Mouse (Mus musculus): ENCODE data around the gene Iffo2. TPM values are rescaled to one million over a fixed set of nuclear protein-coding genes. Genes with fewer than 3 reads are reported as not detected.

Gene Iffo2
- polyA plus RNA-seq, 1 experiment: 0.09 TPM

- TF ChIP-seq GATA1 (IDR thresholded peaks at IDR 0.05; ENCODE audit: low read length): no peak
Observed at GRCm38 (mm10) chr4:139585713-139586112, 55.4 kb downstream of the Iffo2 start.

GRCm38 (mm10) chr4:139587370-139587769 is 57.0 kb downstream of the Iffo2 start:
- TF ChIP-seq GATA1 (IDR thresholded peaks at IDR 0.05; ENCODE audit: low read length): no peak

DNA sequence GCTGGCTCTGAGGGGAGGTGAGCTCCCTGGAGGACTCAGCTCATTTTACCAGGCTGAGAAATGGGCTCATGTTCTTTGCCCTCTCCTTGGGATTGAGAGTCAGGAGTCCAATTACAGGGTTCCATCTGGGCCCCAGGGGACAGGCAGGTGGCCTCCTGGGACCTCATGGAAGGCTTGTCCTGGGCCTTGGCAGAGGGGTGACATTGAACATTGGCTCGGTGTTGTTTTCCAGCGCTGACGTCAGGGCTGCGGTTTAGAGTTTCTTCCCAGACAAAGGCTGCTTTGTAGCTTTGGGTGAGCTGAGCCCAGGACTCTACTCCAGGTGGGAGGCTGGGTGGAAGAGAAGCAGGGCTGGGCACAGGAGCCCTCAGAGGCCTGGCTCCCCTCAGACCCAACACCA is 57.4 kb downstream of the Iffo2 start:
- TF ChIP-seq GATA1 (IDR thresholded peaks at IDR 0.05; ENCODE audit: low read length): no peak

- TF ChIP-seq GATA1 (IDR thresholded peaks at IDR 0.05; ENCODE audit: low read length): no peak
Observed at GRCm38 (mm10) chr4:139589351-139590027, 59.1 kb downstream of the Iffo2 start.

DNA sequence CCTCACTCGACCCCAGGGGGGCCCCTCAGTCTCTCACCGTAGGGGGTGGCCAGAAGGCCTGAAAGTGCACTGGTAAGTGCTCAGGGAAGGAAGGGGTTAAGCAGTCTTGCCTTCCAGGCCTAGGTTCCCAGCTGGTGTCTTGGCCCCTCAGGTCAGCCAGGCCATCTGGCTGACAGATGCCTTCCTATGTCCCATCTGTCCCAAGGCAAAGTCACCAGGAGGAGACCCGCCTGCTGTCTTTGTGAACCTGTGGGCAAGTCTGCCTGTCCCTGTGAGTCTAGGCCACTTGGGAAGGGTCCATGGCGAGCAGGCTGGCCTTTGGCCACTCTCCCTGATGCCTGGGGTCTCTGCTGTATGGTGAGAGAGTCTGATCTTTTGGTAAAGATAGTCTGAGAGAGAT is 60.1 kb downstream of the Iffo2 start:
- no peak for TF ChIP-seq GATA1 (IDR thresholded peaks at IDR 0.05; ENCODE audit: low read length)

DNA sequence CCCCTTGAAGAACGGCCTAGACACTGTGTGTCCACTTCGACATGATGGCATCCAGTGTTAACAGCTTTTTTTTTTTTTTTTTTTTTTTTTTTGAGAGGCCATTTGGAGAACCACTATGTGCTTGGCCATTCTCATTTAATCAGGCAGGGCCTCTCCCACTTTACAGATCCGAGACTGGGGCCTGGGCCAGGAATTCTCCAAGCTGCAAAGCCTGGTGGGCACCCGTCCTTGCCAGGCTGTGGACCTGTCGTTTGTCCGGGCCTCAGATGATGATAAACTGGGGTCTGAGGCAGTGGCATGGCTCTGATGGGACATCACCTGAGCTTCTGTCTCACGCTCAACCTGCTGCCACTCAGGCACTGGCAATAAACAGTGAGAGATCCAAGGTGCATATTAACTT is 62.5 kb downstream of the Iffo2 start:
- no peak for TF ChIP-seq GATA1 (IDR thresholded peaks at IDR 0.05; ENCODE audit: low read length)

DNA sequence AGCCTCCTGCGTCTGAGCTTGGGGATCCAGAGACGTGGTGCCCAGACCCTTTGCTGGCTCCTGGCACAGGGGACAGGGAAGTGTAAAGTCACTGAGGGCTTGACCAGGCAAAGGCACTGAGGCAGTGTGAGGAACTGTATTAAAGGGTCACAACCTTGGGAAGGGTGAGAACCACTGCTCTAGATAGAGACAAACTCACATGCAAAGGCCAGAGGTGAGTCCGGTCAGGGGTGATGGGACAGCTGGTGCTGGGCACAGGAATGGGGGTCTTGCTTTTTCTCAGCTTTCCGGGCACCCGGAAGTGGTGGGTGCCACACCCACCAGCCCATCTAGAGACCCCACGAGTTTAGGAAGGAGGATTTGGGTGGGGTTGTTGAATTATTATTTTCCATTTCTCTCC is 63.0 kb downstream of the Iffo2 start:
- TF ChIP-seq GATA1 (IDR thresholded peaks at IDR 0.05; ENCODE audit: low read length): no peak

GRCm38 (mm10) chr4:139594062-139594461 is 63.7 kb downstream of the Iffo2 start:
- TF ChIP-seq GATA1 (IDR thresholded peaks at IDR 0.05; ENCODE audit: low read length): no peak

- TF ChIP-seq GATA1 (IDR thresholded peaks at IDR 0.05; ENCODE audit: low read length): no peak
Observed at GRCm38 (mm10) chr4:139596715-139597114, 66.4 kb downstream of the Iffo2 start.

DNA sequence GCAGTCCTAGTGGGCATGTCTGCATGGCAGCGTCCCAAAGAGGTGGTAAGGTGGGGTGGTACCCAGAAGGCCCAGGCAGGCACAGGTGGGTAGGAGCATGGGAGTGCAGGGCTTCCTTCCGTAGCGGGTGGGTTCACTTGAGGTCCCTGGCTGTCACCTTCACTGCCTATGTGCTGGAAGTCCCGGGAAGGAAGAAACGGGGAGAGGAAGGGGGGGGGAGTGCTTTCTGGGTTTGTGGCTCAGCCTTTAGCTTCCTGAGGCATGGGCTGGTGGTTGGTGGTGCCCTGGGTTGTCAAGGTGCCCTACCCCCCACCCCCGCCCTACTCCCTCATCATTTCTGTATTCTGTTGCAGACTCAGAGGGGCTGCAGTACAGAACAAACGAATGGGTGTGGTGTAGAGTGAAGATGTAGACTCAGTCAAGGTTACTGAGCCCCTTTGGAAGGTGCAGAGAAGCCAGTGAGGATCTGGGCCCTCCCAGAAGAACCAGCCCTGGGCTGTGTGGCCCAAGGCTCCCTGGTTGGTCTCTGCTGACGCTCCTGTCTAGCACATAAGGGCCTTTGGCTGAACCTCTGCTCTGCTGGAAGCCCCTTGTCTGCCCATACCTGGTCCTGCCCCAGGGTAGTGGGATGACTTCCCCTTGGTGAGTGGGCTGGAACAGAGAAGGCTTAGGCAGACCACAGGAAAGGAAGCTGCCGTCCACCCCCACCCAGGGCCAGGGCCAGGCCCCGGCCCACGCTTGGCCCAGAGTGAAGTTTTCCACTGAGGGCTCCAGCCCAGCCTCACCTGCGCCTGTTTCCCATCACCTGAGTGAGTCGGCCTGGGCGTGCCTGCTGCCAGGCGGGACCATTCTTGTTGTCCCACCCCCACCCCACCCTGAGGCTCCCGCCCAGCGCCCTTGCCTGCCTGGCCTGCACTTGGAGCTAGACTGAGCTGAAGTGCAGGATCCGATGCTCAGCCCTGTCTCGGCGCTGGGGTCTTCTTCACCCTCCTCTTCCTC is 67.2 kb downstream of the Iffo2 start:
- TF ChIP-seq GATA1 (IDR thresholded peaks at IDR 0.05; ENCODE audit: low read length): no peak

GRCm38 (mm10) chr4:139598356-139598755 is 68.0 kb downstream of the Iffo2 start:
- no peak for TF ChIP-seq GATA1 (IDR thresholded peaks at IDR 0.05; ENCODE audit: low read length)

DNA sequence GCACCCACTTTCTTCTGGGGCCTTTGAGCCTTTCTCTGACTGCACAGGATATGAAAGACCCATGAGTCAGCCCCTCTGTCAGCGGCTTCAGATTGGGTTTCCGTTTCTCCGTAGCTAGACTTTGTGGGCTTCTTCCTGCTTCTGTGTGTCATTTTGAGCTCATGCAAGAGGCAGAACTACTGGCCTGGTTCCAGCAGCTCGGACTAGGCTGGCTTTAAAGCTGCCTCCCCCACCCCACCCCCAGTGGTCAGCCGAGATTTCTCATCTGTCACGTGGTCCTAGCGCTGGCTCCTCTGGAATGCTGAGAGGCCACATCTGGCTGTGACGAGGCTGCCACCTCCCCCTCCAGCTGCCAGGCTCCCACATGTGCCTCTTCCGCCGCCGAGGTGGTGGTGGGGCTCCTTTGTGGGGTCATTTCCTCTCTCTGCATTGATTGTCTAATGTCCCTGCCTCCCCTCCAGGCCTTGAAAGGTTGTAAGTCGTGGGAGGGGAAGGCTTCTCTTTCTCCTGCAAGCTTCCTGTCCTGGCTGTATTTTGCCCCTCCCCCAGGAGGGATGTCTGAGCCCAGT is 68.7 kb downstream of the Iffo2 start:
- TF ChIP-seq GATA1 (IDR thresholded peaks at IDR 0.05; ENCODE audit: low read length): no peak

GRCm38 (mm10) chr4:139601519-139602356 is 71.4 kb downstream of the Iffo2 start:
- TF ChIP-seq GATA1 (IDR thresholded peaks at IDR 0.05; ENCODE audit: low read length): no peak

DNA sequence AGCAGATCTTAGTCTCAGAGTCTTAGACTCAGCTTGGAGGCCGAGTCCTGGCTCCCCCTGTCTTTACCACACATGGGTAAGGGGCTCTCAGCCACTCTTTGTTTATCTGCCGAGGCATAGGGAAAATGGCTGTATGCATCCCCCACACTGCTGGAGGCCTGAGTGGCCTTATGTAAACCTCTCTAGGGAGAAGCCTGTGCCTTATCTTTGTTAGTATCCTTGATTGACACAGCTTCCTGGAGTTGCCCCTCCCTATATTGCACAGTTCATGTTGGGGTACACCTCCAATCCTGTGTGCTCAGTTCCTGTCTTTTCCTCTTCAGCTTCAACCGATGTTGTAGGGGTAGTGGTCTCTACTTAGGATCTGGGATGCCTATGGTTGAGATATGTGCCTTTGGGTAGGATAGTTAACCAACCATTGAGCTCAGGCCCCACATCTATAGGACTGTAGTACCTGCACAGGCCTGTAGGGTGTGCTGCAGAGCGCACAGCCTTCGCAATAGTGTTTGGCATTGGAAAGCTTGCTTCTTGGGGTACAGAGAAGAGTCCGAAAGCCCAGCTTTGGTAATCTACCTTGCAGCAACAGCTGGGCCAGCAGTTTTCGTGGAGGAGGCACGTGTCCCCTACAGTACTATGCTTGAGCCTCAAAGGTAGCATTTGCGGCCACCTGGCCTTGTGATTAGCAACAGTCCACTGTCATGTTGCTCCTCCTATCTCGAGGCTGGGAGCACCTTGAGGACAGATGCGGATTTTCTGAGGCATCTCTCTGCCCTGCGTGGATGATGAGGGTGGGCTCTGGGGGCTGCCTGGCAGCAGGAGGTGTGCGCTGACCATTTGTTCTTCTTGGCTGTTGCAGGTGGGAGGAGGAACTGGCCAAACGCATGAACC is 72.3 kb downstream of the Iffo2 start, which contains the start of gene Gm21969:
Gene Gm21969 (plus strand): TSS at position 830 of the 888 bp plus-strand sequence.
- no peak for TF ChIP-seq GATA1 (IDR thresholded peaks at IDR 0.05; ENCODE audit: low read length)

Data from G1E-ER4 (cell line).